9 mouse cellular contexts compared by ENCODE assay signal in genomic region chr13:74026215-74026614, GRCm38 (mm10). TPM values are rescaled to one million over a fixed set of nuclear protein-coding genes. Genes with fewer than 3 reads are reported as not detected.
DNase-seq lines count a peak whose midpoint lies in the region; ATAC-seq and TF ChIP-seq lines count a peak whose summit lies in the region.
"Had no signal": no experiment of that assay in that cellular context is flagged by ENCODE, and none has a peak within 500 bp of the region (broad histone marks: within the 10 kb centered on the region; RNA-seq: fewer than 3 reads in every experiment).

No protein-coding gene starts in this region.

- peak overlapping the region; percentile 49 for H3K27ac ChIP-seq in embryonic facial prominence, embryonic 15.5 days (replicated peaks)
- H3K27ac ChIP-seq in hindbrain, embryonic 12.5 days: no peak overlapping the region
- no peak overlapping the region for H3K27ac ChIP-seq in limb, embryonic 14.5 days (replicated peaks; ENCODE audit: low read depth, low read length)
- no peak overlapping the region for H3K27ac ChIP-seq in midbrain, embryonic 16.5 days (ENCODE audit: low read length)
- H3K27ac ChIP-seq: embryonic facial prominence, embryonic 12.5 days had no signal

- no peaks in the 10 kb centered on the region for H3K27me3 ChIP-seq in embryonic facial prominence, embryonic 15.5 days
- no peaks in the 10 kb centered on the region for H3K27me3 ChIP-seq in hindbrain, embryonic 12.5 days
- H3K27me3 ChIP-seq in limb, embryonic 14.5 days (ENCODE audit: control insufficient read depth, insufficient read depth, low read length): no peaks in the 10 kb centered on the region
- H3K27me3 ChIP-seq in midbrain, embryonic 16.5 days (ENCODE audit: control insufficient read depth, insufficient read depth, low read depth, low read length): no peaks in the 10 kb centered on the region
- H3K27me3 ChIP-seq: embryonic facial prominence, embryonic 12.5 days had no signal

- no peaks in the 10 kb centered on the region for H3K9me3 ChIP-seq in embryonic facial prominence, embryonic 15.5 days (replicated peaks)
- H3K9me3 ChIP-seq in hindbrain, embryonic 12.5 days (replicated peaks): no peaks in the 10 kb centered on the region
- H3K9me3 ChIP-seq in limb, embryonic 14.5 days (ENCODE audit: control insufficient read depth, low read length): no peaks in the 10 kb centered on the region
- no peaks in the 10 kb centered on the region for H3K9me3 ChIP-seq in midbrain, embryonic 16.5 days (replicated peaks; ENCODE audit: control insufficient read depth, low read length, poor library complexity, severe bottlenecking)
- H3K9me3 ChIP-seq: embryonic facial prominence, embryonic 12.5 days had no signal

- DNase-seq in right cerebral cortex, adult 18-20 months: peak; percentile 40
- DNase-seq in right cerebral cortex, postnatal 25 days: no peak
- DNase-seq in adrenal gland, postnatal 14 days: peak; percentile 58
- DNase-seq in limb, embryonic 14.5 days (ENCODE audit: low spot score): peak; percentile 55

- peaks cover 15% of the 10 kb centered on the region for H3K4me1 ChIP-seq in embryonic facial prominence, embryonic 15.5 days
- peaks cover 6% of the 10 kb centered on the region; the same call in 1 of the 2 replicates for H3K4me1 ChIP-seq in hindbrain, embryonic 12.5 days
- 0 out of 2 replicates have a peak, but pooled peaks cover 3% of the 10 kb centered on the region for H3K4me1 ChIP-seq in limb, embryonic 14.5 days (ENCODE audit: control insufficient read depth, insufficient read depth, low read length)
- H3K4me1 ChIP-seq in midbrain, embryonic 16.5 days (ENCODE audit: control insufficient read depth, insufficient read depth, low read length): no peaks in the 10 kb centered on the region
- H3K4me1 ChIP-seq: embryonic facial prominence, embryonic 12.5 days had no signal

- WGBS in embryonic facial prominence, embryonic 15.5 days: 17% methylated on average over 2 of the region's 2 CpGs
- WGBS in hindbrain, embryonic 12.5 days: 25% methylated on average over 2 of the region's 2 CpGs
- WGBS in limb, embryonic 14.5 days: 12% methylated on average over 2 of the region's 2 CpGs
- WGBS in midbrain, embryonic 16.5 days: 19% methylated on average over 2 of the region's 2 CpGs

- H3K36me3 ChIP-seq in embryonic facial prominence, embryonic 15.5 days: no peaks in the 10 kb centered on the region
- H3K36me3 ChIP-seq in hindbrain, embryonic 12.5 days: no peaks in the 10 kb centered on the region
- no peaks in the 10 kb centered on the region for H3K36me3 ChIP-seq in limb, embryonic 14.5 days (ENCODE audit: control insufficient read depth, insufficient read depth, low read length)
- no peaks in the 10 kb centered on the region; the same call in 1 of the 2 replicates for H3K36me3 ChIP-seq in midbrain, embryonic 16.5 days (ENCODE audit: control insufficient read depth, insufficient read depth, low read length)
- H3K36me3 ChIP-seq: embryonic facial prominence, embryonic 12.5 days had no signal

- no peak for TF ChIP-seq POLR2A in limb, embryonic 14.5 days (IDR thresholded peaks at IDR 0.05; ENCODE audit: borderline replicate concordance, extremely low read depth, insufficient read depth, insufficient read length)

- H3K4me2 ChIP-seq in embryonic facial prominence, embryonic 15.5 days (replicated peaks): no peak overlapping the region
- H3K4me2 ChIP-seq in hindbrain, embryonic 12.5 days (replicated peaks): no peak overlapping the region
- H3K4me2 ChIP-seq in limb, embryonic 14.5 days (replicated peaks; ENCODE audit: low read depth, low read length, severe bottlenecking): no peak overlapping the region
- H3K4me2 ChIP-seq in midbrain, embryonic 16.5 days (ENCODE audit: low read length): no peak overlapping the region
- H3K4me2 ChIP-seq: embryonic facial prominence, embryonic 12.5 days had no signal

- H3K9ac ChIP-seq in embryonic facial prominence, embryonic 15.5 days: no peak overlapping the region
- no peak overlapping the region; the same call in 1 of the 2 replicates for H3K9ac ChIP-seq in hindbrain, embryonic 12.5 days
- H3K9ac ChIP-seq in limb, embryonic 14.5 days (ENCODE audit: low read depth, low read length, severe bottlenecking): no peak overlapping the region
- H3K9ac ChIP-seq in midbrain, embryonic 16.5 days (ENCODE audit: low read depth, low read length): no peak overlapping the region
- H3K9ac ChIP-seq: embryonic facial prominence, embryonic 12.5 days had no signal

- peak; percentile 35; the same call in 1 of the 2 replicates for ATAC-seq in embryonic facial prominence, embryonic 15.5 days (ENCODE audit: insufficient number of reproducible peaks, low FRiP score, low TSS enrichment, low read depth)
- ATAC-seq in hindbrain, embryonic 12.5 days (ENCODE audit: low FRiP score): 0 out of 2 replicates have a peak, but pooled peaks have one; percentile 31
- ATAC-seq in limb, embryonic 14.5 days (ENCODE audit: low FRiP score, low read depth): 0 out of 2 replicates have a peak, but pooled peaks have one; percentile 44
- ATAC-seq in midbrain, embryonic 16.5 days: peak; percentile 66
- no peak for ATAC-seq in monocyte, adult 5-6 weeks (replicated peaks; ENCODE audit: insufficient number of reproducible peaks, low FRiP score, low TSS enrichment, poor library complexity, severe bottlenecking)

- H3K4me3 ChIP-seq in embryonic facial prominence, embryonic 15.5 days (replicated peaks): no peak overlapping the region
- no peak overlapping the region for H3K4me3 ChIP-seq in hindbrain, embryonic 12.5 days
- no peak overlapping the region for H3K4me3 ChIP-seq in limb, embryonic 14.5 days (replicated peaks; ENCODE audit: low read length)
- H3K4me3 ChIP-seq in midbrain, embryonic 16.5 days (ENCODE audit: low read depth, low read length): no peak overlapping the region
- H3K4me3 ChIP-seq: embryonic facial prominence, embryonic 12.5 days had no signal

RNA-seq across cellular contexts. Expression of gene Tppp, which starts 17.0 kb away (rescaled TPM):
- total RNA-seq in adrenal gland, postnatal 14 days (2021): 8.5 and 9.9 TPM in 2 replicates
- 1.6 and 2.0 TPM in 2 replicates for polyA plus RNA-seq in embryonic facial prominence, embryonic 15.5 days (2015; fragmentation: Nextera tagmentation; extraction: Ambion mirVana)
- polyA plus RNA-seq in hindbrain, embryonic 12.5 days (2016; fragmentation: Nextera tagmentation; extraction: Ambion mirVana): 6.0 TPM in 2 replicates
- 1.8 and 2.2 TPM in 2 replicates for polyA plus RNA-seq in limb, embryonic 14.5 days (2012; rRNA removed)
- 1.7 and 2.4 TPM in 2 replicates for polyA plus RNA-seq in limb, embryonic 14.5 days (2014; fragmentation: Nextera tagmentation; extraction: Ambion mirVana)
- 13.9 and 16.1 TPM in 2 replicates for polyA plus RNA-seq in midbrain, embryonic 16.5 days (2015; fragmentation: Nextera tagmentation; extraction: Ambion mirVana)
- 2.7 to 5.5 TPM (median 3.5 TPM) in 3 replicates for total RNA-seq in monocyte, adult 5-6 weeks (2017)

RNA-seq across cellular contexts. Expression of gene Cep72, which starts 35.9 kb away (rescaled TPM):
- total RNA-seq in adrenal gland, postnatal 14 days (2021): 2.9 and 4.0 TPM in 2 replicates
- 9.7 and 11.3 TPM in 2 replicates for polyA plus RNA-seq in embryonic facial prominence, embryonic 15.5 days (2015; fragmentation: Nextera tagmentation; extraction: Ambion mirVana)
- 14.0 and 16.0 TPM in 2 replicates for polyA plus RNA-seq in hindbrain, embryonic 12.5 days (2016; fragmentation: Nextera tagmentation; extraction: Ambion mirVana)
- polyA plus RNA-seq in limb, embryonic 14.5 days (2012; rRNA removed): 13.6 and 14.3 TPM in 2 replicates
- polyA plus RNA-seq in limb, embryonic 14.5 days (2014; fragmentation: Nextera tagmentation; extraction: Ambion mirVana): 11.2 and 13.5 TPM in 2 replicates
- 6.7 and 7.7 TPM in 2 replicates for polyA plus RNA-seq in midbrain, embryonic 16.5 days (2015; fragmentation: Nextera tagmentation; extraction: Ambion mirVana)
- total RNA-seq in monocyte, adult 5-6 weeks (2017): 1.5 to 3.5 TPM (median 2.3 TPM) in 3 replicates
